ENCODE assay signal across 8 mouse cellular contexts in genomic region chr10:115251088-115251934, GRCm38 (mm10). TPM values are rescaled to one million over a fixed set of nuclear protein-coding genes. Genes with fewer than 3 reads are reported as not detected.
A peak's percentile ranks its signal among the peaks of the same experiment; 100 is the strongest.
DNase-seq lines count a peak whose midpoint lies in the region; ATAC-seq and TF ChIP-seq lines count a peak whose summit lies in the region.

Gene Tbc1d15 (minus strand): TSS chr10:115251467.

- H3K9me3 ChIP-seq in E14TG2a.4 (ENCODE audit: low read length): no peaks in the 10 kb centered on the region
- no peaks in the 10 kb centered on the region for H3K9me3 ChIP-seq in forebrain, embryonic 12.5 days
- H3K9me3 ChIP-seq in heart, postnatal 0 days (replicated peaks; ENCODE audit: control insufficient read depth, low read length): no peaks in the 10 kb centered on the region
- no peaks in the 10 kb centered on the region for H3K9me3 ChIP-seq in liver, embryonic 16.5 days (replicated peaks; ENCODE audit: control insufficient read depth, low read length)
- no peaks in the 10 kb centered on the region for H3K9me3 ChIP-seq in neural tube, embryonic 13.5 days

- peaks cover 42% of the 10 kb centered on the region for H3K4me1 ChIP-seq in E14TG2a.4 (replicated peaks; ENCODE audit: low read depth, low read length)
- H3K4me1 ChIP-seq in forebrain, embryonic 12.5 days: peaks cover 13% of the 10 kb centered on the region
- peaks cover 8% of the 10 kb centered on the region; the same call in 1 of the 2 replicates for H3K4me1 ChIP-seq in heart, postnatal 0 days (ENCODE audit: control insufficient read depth, insufficient read depth)
- H3K4me1 ChIP-seq in liver, embryonic 16.5 days (ENCODE audit: control insufficient read depth, low read depth, low read length): peaks cover 30% of the 10 kb centered on the region
- H3K4me1 ChIP-seq in neural tube, embryonic 13.5 days (replicated peaks): peaks cover 37% of the 10 kb centered on the region
- H3K4me1 ChIP-seq in testis, adult 2 months (ENCODE audit: control insufficient read depth, insufficient read depth, low read length): peaks cover 11% of the 10 kb centered on the region

- DNase-seq in c-Kit-positive CD71-positive TER-119-positive erythroid progenitor cells, embryonic 14.5 days (ENCODE audit: low spot score): peak; percentile 99
- peak; percentile 99 for DNase-seq in heart, postnatal 0 days (ENCODE audit: low spot score)
- DNase-seq in kidney, postnatal 4 days: peak; percentile 99

- H3K4me3 ChIP-seq in E14TG2a.4 (replicated peaks; ENCODE audit: low read length): peak within 1 kb of the TSS; percentile 98
- peak within 1 kb of the TSS; percentile 94 for H3K4me3 ChIP-seq in forebrain, embryonic 12.5 days (replicated peaks)
- peak within 1 kb of the TSS; percentile 90 for H3K4me3 ChIP-seq in heart, postnatal 0 days (ENCODE audit: low read depth, low read length)
- peak within 1 kb of the TSS; percentile 94 for H3K4me3 ChIP-seq in liver, embryonic 16.5 days (ENCODE audit: low read depth, low read length)
- peak within 1 kb of the TSS; percentile 74 for H3K4me3 ChIP-seq in neural tube, embryonic 13.5 days
- peak within 1 kb of the TSS; percentile 90 for H3K4me3 ChIP-seq in testis, adult 2 months (ENCODE audit: control insufficient read depth, low read depth, low read length)

- no peak within 1 kb of the TSS for H3K27ac ChIP-seq in forebrain, embryonic 12.5 days
- peak within 1 kb of the TSS; percentile 81 for H3K27ac ChIP-seq in heart, postnatal 0 days (ENCODE audit: low read depth)
- peak within 1 kb of the TSS; percentile 91 for H3K27ac ChIP-seq in liver, embryonic 16.5 days (ENCODE audit: low read length)
- 0 out of 2 replicates have a peak within 1 kb of the TSS, but pooled peaks have one; percentile 11 for H3K27ac ChIP-seq in neural tube, embryonic 13.5 days (replicated peaks)
- H3K27ac ChIP-seq in testis, adult 2 months (ENCODE audit: control insufficient read depth, insufficient read depth, low read depth, low read length): peak within 1 kb of the TSS; percentile 91

- H3K27me3 ChIP-seq in E14TG2a.4 (ENCODE audit: insufficient read depth, low read length): no peaks in the 10 kb centered on the region
- no peaks in the 10 kb centered on the region for H3K27me3 ChIP-seq in forebrain, embryonic 12.5 days
- no peaks in the 10 kb centered on the region for H3K27me3 ChIP-seq in heart, postnatal 0 days (ENCODE audit: control insufficient read depth, insufficient read depth, low read length)
- H3K27me3 ChIP-seq in liver, embryonic 16.5 days (ENCODE audit: control insufficient read depth, insufficient read depth, low read depth, low read length): no peaks in the 10 kb centered on the region
- no peaks in the 10 kb centered on the region for H3K27me3 ChIP-seq in neural tube, embryonic 13.5 days
- H3K27me3 ChIP-seq in testis, adult 2 months (ENCODE audit: control insufficient read depth, insufficient read depth, low read length): no peaks in the 10 kb centered on the region

- peaks cover 5% of the 10 kb centered on the region; the same call in 1 of the 2 replicates for H3K36me3 ChIP-seq in E14TG2a.4 (ENCODE audit: insufficient read depth, low read length)
- H3K36me3 ChIP-seq in forebrain, embryonic 12.5 days (replicated peaks): no peaks in the 10 kb centered on the region
- no peaks in the 10 kb centered on the region for H3K36me3 ChIP-seq in heart, postnatal 0 days (replicated peaks; ENCODE audit: control insufficient read depth, insufficient read depth, low read length)
- no peaks in the 10 kb centered on the region for H3K36me3 ChIP-seq in liver, embryonic 16.5 days (ENCODE audit: control insufficient read depth, insufficient read depth)
- H3K36me3 ChIP-seq in neural tube, embryonic 13.5 days: no peaks in the 10 kb centered on the region
- H3K36me3 ChIP-seq in testis, adult 2 months (ENCODE audit: control insufficient read depth, insufficient read depth, low read length): no peaks in the 10 kb centered on the region

- peak; percentile 99 for ATAC-seq in forebrain, embryonic 12.5 days (ENCODE audit: low FRiP score)
- ATAC-seq in heart, postnatal 0 days (ENCODE audit: insufficient read depth, low read depth): peak; percentile 98
- ATAC-seq in liver, embryonic 16.5 days (ENCODE audit: low read depth): peak; percentile 93
- ATAC-seq in neural tube, embryonic 13.5 days (ENCODE audit: low read depth): peak; percentile 98

- peak within 1 kb of the TSS; percentile 85 for H3K9ac ChIP-seq in forebrain, embryonic 12.5 days
- H3K9ac ChIP-seq in heart, postnatal 0 days (replicated peaks; ENCODE audit: low read depth, low read length): peak within 1 kb of the TSS; percentile 88
- peak within 1 kb of the TSS; percentile 92 for H3K9ac ChIP-seq in liver, embryonic 16.5 days (ENCODE audit: low read depth, low read length)
- peak within 1 kb of the TSS; percentile 86 for H3K9ac ChIP-seq in neural tube, embryonic 13.5 days

- WGBS in forebrain, embryonic 12.5 days: under 1% methylated on average over 67 of the region's 67 CpGs
- under 1% methylated on average over 66 of the region's 67 CpGs for WGBS in heart, postnatal 0 days
- WGBS in liver, embryonic 16.5 days (ENCODE audit: insufficient replicate concordance): under 1% methylated on average over 62 of the region's 67 CpGs
- under 1% methylated on average over 62 of the region's 67 CpGs for whole genome bisulfite sequencing in neural tube, embryonic 13.5 days

- peak; percentile 72 for TF ChIP-seq EP300 in heart, postnatal 0 days (IDR thresholded peaks at IDR 0.05; ENCODE audit: low read depth)

- no peak for TF ChIP-seq CTCF in E14TG2a.4 (conservative IDR thresholded peaks at IDR 0.05; ENCODE audit: low read length)
- no peak for TF ChIP-seq CTCF in heart, postnatal 0 days (IDR thresholded peaks at IDR 0.05; ENCODE audit: low read depth)
- TF ChIP-seq CTCF in testis, adult 2 months (IDR thresholded peaks at IDR 0.05; ENCODE audit: control insufficient read depth, insufficient read depth, insufficient replicate concordance, low read depth, low read length): no peak

- H3K4me2 ChIP-seq in forebrain, embryonic 12.5 days: peak within 1 kb of the TSS; percentile 66
- H3K4me2 ChIP-seq in heart, postnatal 0 days (ENCODE audit: low read depth, low read length): peak within 1 kb of the TSS; percentile 86
- peak within 1 kb of the TSS; percentile 93 for H3K4me2 ChIP-seq in liver, embryonic 16.5 days (ENCODE audit: low read depth, low read length)
- H3K4me2 ChIP-seq in neural tube, embryonic 13.5 days: peak within 1 kb of the TSS; percentile 69

- TF ChIP-seq POLR2A in testis, adult 2 months (IDR thresholded peaks at IDR 0.05; ENCODE audit: control insufficient read depth, low read depth, low read length): peak; percentile 98

RNA-seq across cellular contexts. Expression of gene Tbc1d15, which starts in this region (rescaled TPM):
- 45.5 and 48.1 TPM in 2 replicates for polyA plus RNA-seq in forebrain, embryonic 12.5 days (2016; fragmentation: Nextera tagmentation; extraction: Ambion mirVana)
- total RNA-seq in heart, postnatal 0 days (2014; rRNA removed; ENCODE audit: low replicate concordance): 7.1 and 11.3 TPM in 2 replicates
- 27.7 and 29.7 TPM in 2 replicates for polyA plus RNA-seq in heart, postnatal 0 days (2015; fragmentation: Nextera tagmentation; extraction: Ambion mirVana)
- polyA plus RNA-seq in liver, embryonic 16.5 days (2015; fragmentation: Nextera tagmentation; extraction: Ambion mirVana): 33.5 and 35.6 TPM in 2 replicates
- polyA plus RNA-seq in neural tube, embryonic 13.5 days (2015; fragmentation: Nextera tagmentation; extraction: Ambion mirVana): 27.3 and 30.2 TPM in 2 replicates
- 38.4 and 41.5 TPM in 2 replicates for polyA plus RNA-seq in testis, adult 2 months (2012; rRNA removed)
